Mouse (Mus musculus): Measurements from ENCODE around the gene Arpc2. TPM values are rescaled to one million over a fixed set of nuclear protein-coding genes. Genes with fewer than 3 reads are reported as not detected.
A peak's percentile ranks its signal among the peaks of the same experiment; 100 is the strongest.

Arpc2 gene
- total and polyA plus RNA-seq, 3 experiments, result 234 to 522 (median 455) TPM

DNA sequence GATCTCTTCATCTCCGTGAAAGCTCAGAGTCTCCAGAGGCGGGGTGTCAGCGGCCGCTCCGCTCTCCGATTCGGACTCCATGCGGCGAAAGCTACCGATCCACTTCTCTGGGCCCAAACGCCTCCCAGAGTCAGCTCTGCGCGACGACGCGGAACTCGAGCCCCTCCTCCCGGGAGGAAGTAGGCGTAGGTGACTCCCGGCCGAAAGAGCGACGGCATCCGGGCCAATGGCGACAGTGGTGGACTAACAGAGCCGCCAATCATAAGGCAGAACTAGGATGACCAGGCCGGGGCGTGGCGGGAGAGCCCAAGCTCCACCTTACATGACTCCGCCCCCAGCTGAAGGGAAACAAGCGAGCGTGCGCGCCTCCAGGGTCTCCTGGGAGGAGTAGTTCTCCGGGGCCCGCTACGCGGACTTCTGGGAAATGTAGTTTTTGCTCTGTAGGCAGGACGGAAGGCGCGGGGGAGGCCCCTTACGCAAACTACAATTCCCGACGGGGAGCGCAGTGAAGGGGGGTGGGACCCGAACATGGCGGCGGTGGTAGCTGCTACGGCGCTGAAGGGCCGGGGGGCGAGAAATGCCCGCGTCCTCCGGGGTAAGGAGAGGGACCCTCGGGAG is 48.8 kb downstream of the Arpc2 start, which contains the start of the genes Aamp and Pnkd (continued):
- TF ChIP-seq CTCF (conservative IDR thresholded peaks at IDR 0.05 in 1 of 2, IDR thresholded peaks at IDR 0.05 in 1 of 2; ENCODE audit: low read depth in 2 of 2, low read length in 2 of 2) (peak in 1 of 2 experiments; percentile 25; a peak in 2 of 4 replicates), MAX (IDR thresholded peaks at IDR 0.05; ENCODE audit: low read length) (peak; percentile 82), RAD21 (IDR thresholded peaks at IDR 0.05; ENCODE audit: low read depth, low read length) (no peak; the same call in none of the 2 replicates), CHD1 (IDR thresholded peaks at IDR 0.05; ENCODE audit: low read depth, low read length) (no peak), SIN3A (IDR thresholded peaks at IDR 0.05; ENCODE audit: low read length) (peak; percentile 86), BHLHE40 (IDR thresholded peaks at IDR 0.05; ENCODE audit: low read depth, low read length) (no peak), NELFE (IDR thresholded peaks at IDR 0.05; ENCODE audit: low read depth, low read length) (peak; percentile 63), PAX5 (IDR thresholded peaks at IDR 0.05; ENCODE audit: low read length) (no peak), UBTF (IDR thresholded peaks at IDR 0.05; ENCODE audit: low read depth, low read length) (no peak), E2F4 (IDR thresholded peaks at IDR 0.05; ENCODE audit: insufficient replicate concordance, low read depth, low read length) (0 out of 2 replicates have a peak, but pooled peaks have one; percentile 40), CHD2 (IDR thresholded peaks at IDR 0.05; ENCODE audit: low read length) (peak; percentile 78), MAFK (IDR thresholded peaks at IDR 0.05; ENCODE audit: insufficient replicate concordance, low read length) (no peak), POLR2AphosphoS2 (IDR thresholded peaks at IDR 0.05; ENCODE audit: low read depth, low read length) (peak; percentile 13; the same call in 1 of the 2 replicates), TCF12 (IDR thresholded peaks at IDR 0.05; ENCODE audit: low read depth, low read length) (peak; percentile 59)

DNA sequence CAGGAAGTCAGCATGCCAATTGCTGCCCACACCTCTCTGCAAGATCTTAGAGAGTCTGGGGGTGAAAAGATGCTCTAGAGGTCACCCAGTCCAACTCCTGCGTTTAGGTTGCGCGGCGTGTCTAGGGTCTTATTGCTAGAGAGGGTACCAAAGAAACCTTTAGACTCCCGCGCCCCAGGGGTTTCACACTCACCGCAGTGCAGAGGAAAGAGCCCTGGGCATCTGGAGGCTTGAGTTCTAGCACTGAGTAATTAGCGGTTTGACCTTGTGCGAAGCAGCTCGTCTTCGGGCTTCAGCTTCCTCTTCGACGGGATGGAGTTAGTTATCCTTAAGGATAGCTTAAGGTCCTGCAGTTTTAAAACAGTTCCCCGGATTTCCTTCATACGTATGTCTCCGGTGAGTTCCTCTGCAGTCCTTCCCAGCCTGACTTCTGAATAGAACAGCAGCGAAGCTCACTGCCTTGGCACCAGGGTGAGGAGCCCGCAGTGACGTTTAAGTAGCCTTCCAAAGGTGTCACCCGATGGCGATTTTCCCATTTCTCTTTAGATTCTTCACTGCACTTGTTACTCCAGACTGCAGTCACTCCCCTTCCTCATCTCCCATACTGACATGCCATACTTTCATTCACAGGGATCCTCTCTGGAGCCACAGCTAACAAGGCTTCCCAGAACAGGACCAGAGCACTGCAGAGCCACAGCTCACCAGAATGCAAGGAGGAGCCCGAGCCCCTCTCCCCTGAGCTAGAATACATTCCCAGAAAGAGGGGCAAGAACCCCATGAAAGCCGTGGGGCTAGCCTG is 49.5 kb downstream of the Arpc2 start:
- H3K79me2 ChIP-seq (replicated peaks; ENCODE audit: control insufficient read depth, extremely low read depth, insufficient read depth, poor library complexity, severe bottlenecking), result peaks cover 18% of the 10 kb centered on the region
- H3K9me3 ChIP-seq (replicated peaks; ENCODE audit: low read length), result no peaks in the 10 kb centered on the region
- H3K4me1 ChIP-seq (ENCODE audit: control insufficient read depth in 1 of 2, insufficient read depth in 2 of 2), result peaks cover 10 to 69% of the 10 kb centered on the region in 2 experiments
- H3K9ac ChIP-seq (ENCODE audit: insufficient read depth, low read depth), result peak overlapping the region; percentile 85
- in situ Hi-C loops (cut with MboI; ENCODE audit: low pct_ligation_motif_present, low pct_unique_long_range_greater_than_20kb, low sequenced_read_pairs) (no loop called here), dilution Hi-C loops (cut with MboI; ENCODE audit: extremely low pct_ligation_motif_present, extremely low pct_unique_long_range_greater_than_20kb, low sequenced_read_pairs) (no loop called here)
- peak overlapping the region; percentile 96 for H3K4me2 ChIP-seq (ENCODE audit: insufficient read depth, low read depth, poor library complexity, severe bottlenecking)
- H3K27ac ChIP-seq (ENCODE audit: insufficient read depth, low read depth), result peak overlapping the region; percentile 6; the same call in 1 of the 2 replicates
- no peaks in the 10 kb centered on the region for H3K27me3 ChIP-seq (replicated peaks)
- DNase-seq (ENCODE audit: extremely low read depth), result peak; percentile 30
- TF ChIP-seq POLR2AphosphoS2 (IDR thresholded peaks at IDR 0.05; ENCODE audit: low read depth, low read length) (peak; percentile 39; the same call in 1 of the 2 replicates), MYC (IDR thresholded peaks at IDR 0.05; ENCODE audit: low read depth, low read length) (peak; percentile 19; the same call in 1 of the 2 replicates), KAT2A (IDR thresholded peaks at IDR 0.05; ENCODE audit: insufficient replicate concordance, low read length) (no peak), ETS1 (conservative IDR thresholded peaks at IDR 0.05; ENCODE audit: low read depth, low read length) (no peak), MXI1 (IDR thresholded peaks at IDR 0.05; ENCODE audit: low read depth, low read length) (no peak)
- H3K4me3 ChIP-seq (replicated peaks in 1 of 3; ENCODE audit: low read depth in 2 of 3, low read length in 2 of 3, poor library complexity in 1 of 3), result peak overlapping the region; percentile 66 to 84 (median 81)
- H3K36me3 ChIP-seq (replicated peaks in 1 of 2; ENCODE audit: control insufficient read depth in 1 of 2, insufficient read depth in 1 of 2, low read length in 1 of 2), result peaks cover 46 to 63% of the 10 kb centered on the region in 2 experiments
